Mouse (Mus musculus): ENCODE data around the gene Zfp618. TPM values are rescaled to one million over a fixed set of nuclear protein-coding genes. Genes with fewer than 3 reads are reported as not detected.

The Zfp618 gene
- polyA plus RNA-seq, 1 experiment from 2014 or later, result 40.4 TPM

DNA sequence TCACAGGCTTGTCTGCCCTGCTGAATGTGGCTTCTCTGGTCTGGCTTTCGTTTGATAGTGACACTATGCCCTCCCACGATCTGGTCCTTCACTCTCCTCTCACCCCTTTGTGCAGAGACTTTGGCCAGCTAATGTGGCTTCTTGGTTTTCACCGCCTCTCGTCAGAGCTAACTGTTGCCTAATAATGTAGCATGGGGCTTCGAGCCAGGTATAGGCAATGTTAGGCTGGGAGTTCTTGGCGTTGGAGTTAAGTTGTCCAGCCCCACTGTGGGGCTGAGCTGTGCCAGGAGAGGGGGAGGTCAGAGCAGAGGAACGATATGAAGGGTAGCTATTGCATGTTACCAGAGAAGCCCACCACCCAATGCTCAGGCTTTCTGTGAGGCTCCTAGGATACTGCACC is 34.5 kb downstream of the Zfp618 start:
- H3K27ac ChIP-seq, result no peak overlapping the region
- H3K9me3 ChIP-seq, result no peaks in the 10 kb centered on the region
- 0 out of 2 replicates have a peak, but pooled peaks cover 4% of the 10 kb centered on the region for H3K36me3 ChIP-seq
- H3K4me3 ChIP-seq, result no peak overlapping the region
- peaks cover 37% of the 10 kb centered on the region for H3K4me1 ChIP-seq
- 84% methylated on average over 7 of the region's 7 CpGs for WGBS
- no peak overlapping the region for H3K9ac ChIP-seq
- no peaks in the 10 kb centered on the region for H3K27me3 ChIP-seq
- no peak for ATAC-seq (ENCODE audit: insufficient number of reproducible peaks, insufficient read depth, low FRiP score, low TSS enrichment)
- H3K4me2 ChIP-seq (replicated peaks), result no peak overlapping the region

DNA sequence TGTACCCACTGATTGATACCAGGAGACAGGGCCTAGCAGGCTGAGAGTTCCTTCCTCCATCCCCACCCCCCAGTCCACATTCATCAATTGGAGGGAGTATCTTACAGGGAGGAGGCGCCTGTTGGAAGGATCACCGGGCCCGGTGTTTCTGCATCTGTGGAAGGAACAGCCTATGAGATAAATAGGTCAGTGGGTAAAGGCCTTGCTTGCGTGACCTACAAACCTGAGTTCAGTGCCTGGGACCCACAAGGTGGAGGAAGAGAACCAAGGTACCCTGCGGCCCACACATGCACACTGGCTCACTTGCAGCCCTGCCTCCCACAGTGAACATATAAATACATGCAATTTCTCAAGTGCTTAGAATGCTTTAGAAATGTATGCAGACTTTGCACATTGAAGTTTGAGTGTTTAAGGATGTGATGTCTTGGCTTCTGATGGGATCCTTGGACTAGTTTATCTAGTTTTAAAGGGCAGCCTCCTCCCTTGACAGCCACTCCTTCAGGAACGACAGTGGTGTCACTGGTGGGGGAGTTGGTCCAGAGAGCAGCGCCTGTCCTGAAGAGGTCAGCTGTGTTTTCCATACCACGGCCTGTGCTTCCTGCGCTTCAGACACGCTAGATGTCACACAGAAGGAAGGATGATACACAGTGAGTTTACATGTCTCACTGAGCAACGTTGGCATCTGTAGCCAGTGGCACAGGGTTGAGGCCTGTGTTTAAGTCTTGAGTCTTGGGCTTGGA is 35.1 kb downstream of the Zfp618 start:
- Histone ChIP-seq H3K4me3 (no peak overlapping the region), H3K36me3 (0 out of 2 replicates have a peak, but pooled peaks cover 4% of the 10 kb centered on the region), H3K27ac (no peak overlapping the region), H3K9me3 (no peaks in the 10 kb centered on the region), H3K4me1 (peaks cover 37% of the 10 kb centered on the region), H3K9ac (no peak overlapping the region), H3K27me3 (no peaks in the 10 kb centered on the region), H3K4me2 (replicated peaks) (no peak overlapping the region)
- WGBS, result 85% methylated on average over 11 of the region's 11 CpGs
- no peak for ATAC-seq (ENCODE audit: insufficient number of reproducible peaks, insufficient read depth, low FRiP score, low TSS enrichment)

DNA sequence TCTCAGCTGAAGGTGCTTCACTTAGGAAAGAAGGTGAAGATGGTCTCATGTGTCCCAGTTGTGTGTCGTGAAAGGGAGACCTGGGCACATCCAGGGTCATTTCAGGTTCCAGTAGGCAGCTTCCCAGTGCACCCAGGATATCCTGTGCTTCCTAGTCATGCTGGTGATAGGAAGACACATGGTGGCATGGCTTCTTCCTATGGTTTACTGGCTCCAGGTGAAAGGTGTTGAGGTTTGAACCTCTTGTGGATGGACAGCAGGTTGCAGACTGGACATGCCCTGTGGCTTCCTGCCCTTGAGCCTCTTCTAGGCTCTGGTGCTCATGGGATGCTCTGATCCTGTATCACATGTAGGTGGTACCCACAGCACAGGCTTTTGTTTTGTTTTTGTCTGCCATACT is 37.0 kb downstream of the Zfp618 start:
- Histone ChIP-seq H3K27ac (no peak overlapping the region), H3K36me3 (no peaks in the 10 kb centered on the region), H3K4me2 (replicated peaks) (no peak overlapping the region), H3K4me3 (no peak overlapping the region), H3K9me3 (no peaks in the 10 kb centered on the region), H3K4me1 (peaks cover 30% of the 10 kb centered on the region), H3K27me3 (no peaks in the 10 kb centered on the region), H3K9ac (no peak overlapping the region)
- ATAC-seq (ENCODE audit: insufficient number of reproducible peaks, insufficient read depth, low FRiP score, low TSS enrichment), result no peak
- WGBS, result 96% methylated on average over 1 of the region's 1 CpGs

DNA sequence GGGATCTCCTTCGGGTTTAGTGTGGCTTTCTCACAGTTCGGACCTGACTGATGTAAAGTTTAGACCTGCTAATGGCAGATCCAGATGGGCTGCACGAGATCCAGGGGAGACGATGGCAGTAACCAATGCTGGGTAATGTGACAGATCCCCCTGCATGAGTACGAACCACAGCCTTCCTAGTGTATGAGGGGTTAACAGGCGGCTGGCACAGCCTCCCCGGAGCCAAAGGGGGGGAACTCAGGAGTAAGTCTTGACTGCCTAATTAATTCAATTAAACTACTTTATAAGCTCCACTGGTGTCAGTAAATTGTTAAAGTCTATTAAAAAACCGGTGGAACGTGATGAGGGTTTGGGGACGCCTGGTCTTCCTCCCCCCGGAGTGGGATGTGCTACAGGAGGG is 39.1 kb downstream of the Zfp618 start:
- H3K9ac ChIP-seq, result no peak overlapping the region
- H3K27ac ChIP-seq, result no peak overlapping the region
- H3K4me3 ChIP-seq, result no peak overlapping the region
- peaks cover 9% of the 10 kb centered on the region for H3K4me1 ChIP-seq
- H3K27me3 ChIP-seq, result no peaks in the 10 kb centered on the region
- H3K9me3 ChIP-seq, result no peaks in the 10 kb centered on the region
- 84% methylated on average over 11 of the region's 11 CpGs for whole genome bisulfite sequencing
- no peak for ATAC-seq (ENCODE audit: insufficient number of reproducible peaks, insufficient read depth, low FRiP score, low TSS enrichment)
- no peaks in the 10 kb centered on the region for H3K36me3 ChIP-seq
- no peak overlapping the region for H3K4me2 ChIP-seq (replicated peaks)

DNA sequence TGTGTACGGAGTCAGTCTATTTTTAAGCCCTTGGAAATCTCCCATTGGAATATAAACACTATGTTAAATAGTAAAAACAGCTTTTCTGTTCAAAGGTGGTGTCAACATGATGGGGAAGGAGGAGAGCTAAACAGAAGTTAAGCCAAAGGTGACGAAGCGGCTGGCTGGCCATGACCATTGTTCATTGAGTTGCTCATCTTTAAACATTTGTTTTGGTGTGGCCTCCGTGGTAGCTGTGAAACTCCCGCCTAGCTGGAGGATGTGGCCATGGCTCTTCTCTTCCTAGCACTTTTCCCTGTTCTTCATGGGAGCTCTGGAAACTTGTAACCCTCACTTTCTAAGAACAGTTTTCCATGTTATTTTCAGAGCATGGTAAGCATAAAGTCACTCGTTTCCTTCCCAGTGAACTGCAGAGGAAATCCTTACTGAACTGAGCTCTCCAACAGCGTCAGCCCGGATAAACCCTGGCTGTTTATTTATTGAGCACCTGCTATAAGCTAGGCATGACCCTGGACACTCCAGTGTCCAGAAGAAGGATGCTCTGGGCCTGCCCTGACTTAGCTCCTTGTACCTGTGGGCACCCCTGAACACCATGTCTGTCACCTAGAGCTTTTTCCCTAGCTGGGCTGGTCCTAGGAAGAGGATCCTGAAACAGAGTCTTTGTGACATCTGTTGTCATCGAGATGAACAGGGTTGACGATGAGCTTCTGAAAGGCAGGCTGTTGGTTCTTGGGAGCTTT is 40.2 kb downstream of the Zfp618 start:
- Histone ChIP-seq H3K27me3 (no peaks in the 10 kb centered on the region), H3K9me3 (no peaks in the 10 kb centered on the region), H3K4me3 (no peak overlapping the region), H3K9ac (no peak overlapping the region), H3K36me3 (no peaks in the 10 kb centered on the region), H3K27ac (no peak overlapping the region), H3K4me2 (replicated peaks) (no peak overlapping the region), H3K4me1 (no peaks in the 10 kb centered on the region)
- no peak for ATAC-seq (ENCODE audit: insufficient number of reproducible peaks, insufficient read depth, low FRiP score, low TSS enrichment)
- WGBS, result 83% methylated on average over 10 of the region's 10 CpGs

DNA sequence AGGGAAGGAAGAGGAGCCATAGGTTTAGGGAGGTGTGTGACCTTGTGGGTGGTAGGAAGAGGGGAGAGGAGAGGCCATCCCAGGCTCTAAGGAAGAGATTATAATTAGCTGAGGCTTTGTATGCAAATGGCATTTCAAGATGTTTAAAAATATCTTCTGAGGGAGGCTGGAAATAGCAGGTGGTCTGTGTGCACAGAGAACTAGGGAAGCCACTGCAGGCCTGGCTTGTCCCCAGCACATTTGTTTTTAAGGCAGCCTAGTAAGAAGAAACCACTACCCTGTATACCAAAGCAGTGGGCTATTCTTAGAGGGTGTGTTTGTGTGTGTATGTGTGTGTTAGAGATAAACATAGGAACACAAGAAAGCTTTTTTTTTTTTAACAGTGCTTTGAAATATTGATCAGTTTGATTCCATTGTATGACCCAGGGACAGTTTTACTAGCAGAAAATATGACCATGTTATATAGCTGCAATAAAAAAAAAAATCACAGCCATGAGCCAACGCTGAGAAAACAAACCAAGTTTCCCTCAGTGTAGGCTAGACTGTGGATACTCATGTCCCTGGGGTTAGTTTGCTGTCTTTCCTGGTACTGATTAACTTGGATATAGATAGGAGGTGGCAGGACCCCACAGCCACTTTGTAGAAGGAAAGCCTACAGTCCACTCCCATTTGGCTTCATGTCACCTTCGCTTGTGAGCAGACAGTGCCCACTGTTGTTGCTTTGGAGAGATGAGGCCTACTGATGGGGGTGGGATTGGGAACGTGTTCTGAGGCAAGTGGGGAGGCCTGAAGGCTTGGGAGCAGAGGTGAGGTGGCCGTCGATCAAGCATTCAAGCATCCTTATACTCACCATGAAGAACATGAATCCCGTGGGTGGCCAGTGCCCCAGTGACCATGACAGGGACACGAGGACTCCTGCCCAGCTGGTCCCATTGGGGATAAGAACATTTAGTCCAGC is 41.1 kb downstream of the Zfp618 start:
- Histone ChIP-seq H3K27ac (no peak overlapping the region), H3K9ac (no peak overlapping the region), H3K36me3 (no peaks in the 10 kb centered on the region), H3K27me3 (no peaks in the 10 kb centered on the region), H3K9me3 (no peaks in the 10 kb centered on the region), H3K4me3 (no peak overlapping the region), H3K4me2 (replicated peaks) (no peak overlapping the region), H3K4me1 (no peaks in the 10 kb centered on the region)
- ATAC-seq (ENCODE audit: insufficient number of reproducible peaks, insufficient read depth, low FRiP score, low TSS enrichment), result no peak
- WGBS, result 83% methylated on average over 7 of the region's 7 CpGs

DNA sequence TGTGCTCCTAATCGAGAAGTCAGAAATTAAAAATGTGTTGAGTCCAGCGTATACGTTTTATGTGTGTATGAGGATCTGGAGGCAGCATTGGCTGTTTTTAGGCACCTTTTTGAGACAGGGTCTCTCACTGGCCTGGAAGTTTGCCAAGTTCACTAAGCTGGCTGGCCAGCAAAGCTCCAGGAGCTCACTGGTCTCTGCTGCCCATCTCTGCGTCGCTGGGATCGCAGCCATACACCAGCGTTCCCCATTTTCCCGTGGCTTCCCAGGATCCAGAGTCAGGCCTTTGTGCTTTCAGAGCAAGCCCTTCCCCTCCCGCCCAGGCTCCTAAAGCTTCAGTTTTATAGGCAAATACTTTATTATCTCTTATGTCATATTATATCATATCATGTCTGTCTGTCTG is 42.8 kb downstream of the Zfp618 start:
- Histone ChIP-seq H3K4me2 (replicated peaks) (no peak overlapping the region), H3K27me3 (no peaks in the 10 kb centered on the region), H3K9ac (no peak overlapping the region), H3K9me3 (no peaks in the 10 kb centered on the region), H3K4me1 (no peaks in the 10 kb centered on the region), H3K4me3 (no peak overlapping the region), H3K27ac (no peak overlapping the region), H3K36me3 (no peaks in the 10 kb centered on the region)
- 89% methylated on average over 9 of the region's 9 CpGs for WGBS
- ATAC-seq (ENCODE audit: insufficient number of reproducible peaks, insufficient read depth, low FRiP score, low TSS enrichment), result no peak

DNA sequence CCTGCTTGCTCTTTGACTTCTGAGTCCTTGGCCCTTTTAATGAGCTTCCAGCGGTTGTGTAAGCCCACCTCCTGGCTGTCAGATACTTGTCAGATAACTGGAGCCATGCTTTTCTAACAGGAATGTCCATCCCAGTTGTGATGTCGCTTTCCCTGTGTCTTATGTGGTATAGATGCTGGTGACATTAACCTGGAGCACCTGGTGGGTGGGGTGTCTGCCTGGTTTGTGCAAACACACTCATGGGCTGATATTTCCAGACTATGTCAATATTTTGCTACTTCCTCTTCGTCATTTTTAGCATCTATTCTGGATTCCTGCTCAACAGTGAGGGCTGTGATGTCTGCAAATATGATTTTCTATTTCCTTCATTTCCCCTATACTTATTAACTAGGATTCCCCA is 43.4 kb downstream of the Zfp618 start:
- no peak overlapping the region for H3K4me2 ChIP-seq (replicated peaks)
- H3K36me3 ChIP-seq, result no peaks in the 10 kb centered on the region
- H3K27ac ChIP-seq, result no peak overlapping the region
- no peaks in the 10 kb centered on the region for H3K9me3 ChIP-seq
- H3K9ac ChIP-seq, result no peak overlapping the region
- WGBS, result 81% methylated on average over 3 of the region's 3 CpGs
- H3K4me1 ChIP-seq, result no peaks in the 10 kb centered on the region
- H3K27me3 ChIP-seq, result no peaks in the 10 kb centered on the region
- ATAC-seq (ENCODE audit: insufficient number of reproducible peaks, insufficient read depth, low FRiP score, low TSS enrichment), result no peak
- no peak overlapping the region for H3K4me3 ChIP-seq

DNA sequence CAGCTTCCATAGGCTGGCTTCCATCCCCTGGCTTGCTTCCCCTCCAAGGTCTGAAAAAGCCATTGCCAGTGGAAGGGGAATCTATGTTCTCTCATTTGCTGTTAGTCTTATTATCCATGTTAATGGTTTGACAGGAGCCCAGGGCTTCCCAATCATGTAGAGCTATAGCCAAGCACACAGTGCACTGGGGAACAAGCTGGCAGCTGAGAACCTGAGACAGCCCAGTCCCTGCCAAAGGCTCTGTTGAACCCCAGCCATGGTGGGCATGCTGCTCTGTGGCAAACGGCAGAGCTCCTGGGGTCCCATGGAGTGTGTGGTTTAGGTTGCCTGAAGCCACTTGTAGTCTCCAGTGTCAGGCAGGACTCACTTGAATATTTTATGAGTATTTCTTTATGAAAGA is 44.4 kb downstream of the Zfp618 start:
- Histone ChIP-seq H3K27me3 (no peaks in the 10 kb centered on the region), H3K36me3 (no peaks in the 10 kb centered on the region), H3K27ac (no peak overlapping the region), H3K9ac (no peak overlapping the region), H3K9me3 (no peaks in the 10 kb centered on the region), H3K4me1 (no peaks in the 10 kb centered on the region), H3K4me3 (no peak overlapping the region), H3K4me2 (replicated peaks) (no peak overlapping the region)
- WGBS, result 84% methylated on average over 1 of the region's 1 CpGs
- no peak for ATAC-seq (ENCODE audit: insufficient number of reproducible peaks, insufficient read depth, low FRiP score, low TSS enrichment)

DNA sequence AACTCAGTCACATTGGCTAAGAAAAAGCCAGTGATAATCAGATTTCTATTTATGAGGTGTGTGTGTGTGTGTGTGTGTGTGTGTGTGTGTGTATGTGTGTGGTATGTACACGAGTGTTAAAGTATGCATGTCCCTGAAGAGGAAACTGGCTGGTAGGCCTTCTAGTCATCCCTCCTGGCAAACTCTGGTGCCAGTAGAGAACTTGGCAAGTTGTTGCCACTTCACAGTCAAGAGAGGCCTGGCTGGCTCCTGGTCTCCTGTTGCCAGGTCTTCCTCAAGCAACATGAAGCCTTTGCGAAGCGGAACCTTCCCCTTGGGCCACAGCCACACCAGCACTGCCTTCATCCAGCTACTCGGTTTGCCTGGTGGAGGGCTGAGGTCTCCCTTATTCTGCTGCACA is 44.9 kb downstream of the Zfp618 start:
- Histone ChIP-seq H3K9ac (no peak overlapping the region), H3K36me3 (no peaks in the 10 kb centered on the region), H3K9me3 (no peaks in the 10 kb centered on the region), H3K4me3 (no peak overlapping the region), H3K4me2 (replicated peaks) (no peak overlapping the region), H3K27me3 (no peaks in the 10 kb centered on the region), H3K27ac (no peak overlapping the region), H3K4me1 (no peaks in the 10 kb centered on the region)
- 81% methylated on average over 4 of the region's 4 CpGs for WGBS
- no peak for ATAC-seq (ENCODE audit: insufficient number of reproducible peaks, insufficient read depth, low FRiP score, low TSS enrichment)

DNA sequence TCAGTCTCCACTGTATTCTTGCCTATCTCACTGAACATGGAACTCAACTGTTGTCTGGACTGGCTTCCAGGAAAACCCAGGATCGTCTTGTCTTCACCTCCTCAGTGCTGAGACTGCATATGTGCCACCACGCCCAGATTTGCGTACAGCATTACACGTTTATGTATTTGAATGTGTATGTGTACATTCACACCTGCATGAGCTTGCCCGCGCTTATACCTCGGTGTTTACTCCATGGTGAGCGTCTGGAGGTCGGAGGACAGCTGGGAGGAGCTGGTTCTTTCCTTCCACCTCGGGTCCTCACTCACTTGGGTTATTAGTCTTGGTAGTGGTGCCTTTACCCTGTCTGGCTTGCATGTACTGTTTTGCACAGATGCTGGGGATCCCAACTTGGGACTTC is 53.2 kb downstream of the Zfp618 start:
- no peak overlapping the region for H3K4me2 ChIP-seq (replicated peaks)
- no peak overlapping the region for H3K27ac ChIP-seq
- no peak overlapping the region for H3K4me3 ChIP-seq
- H3K9me3 ChIP-seq, result no peaks in the 10 kb centered on the region
- H3K9ac ChIP-seq, result no peak overlapping the region
- H3K36me3 ChIP-seq, result 0 out of 2 replicates have a peak, but pooled peaks cover 3% of the 10 kb centered on the region
- H3K27me3 ChIP-seq, result no peaks in the 10 kb centered on the region
- no peak for ATAC-seq (ENCODE audit: insufficient number of reproducible peaks, insufficient read depth, low FRiP score, low TSS enrichment)
- H3K4me1 ChIP-seq, result peaks cover 8% of the 10 kb centered on the region; the same call in 1 of the 2 replicates
- 90% methylated on average over 10 of the region's 10 CpGs for WGBS
